Mouse (Mus musculus): ENCODE measurements around the gene Itpripl1. TPM values are rescaled to one million over a fixed set of nuclear protein-coding genes. Genes with fewer than 3 reads are reported as not detected.
"Not testable (repeated sequence)": the region's sequence is repeated elsewhere in the genome, so short reads cannot be mapped to it uniquely, and the experiment has no call there.

Itpripl1 gene
- polyA plus RNA-seq, 1 experiment: not detected

DNA sequence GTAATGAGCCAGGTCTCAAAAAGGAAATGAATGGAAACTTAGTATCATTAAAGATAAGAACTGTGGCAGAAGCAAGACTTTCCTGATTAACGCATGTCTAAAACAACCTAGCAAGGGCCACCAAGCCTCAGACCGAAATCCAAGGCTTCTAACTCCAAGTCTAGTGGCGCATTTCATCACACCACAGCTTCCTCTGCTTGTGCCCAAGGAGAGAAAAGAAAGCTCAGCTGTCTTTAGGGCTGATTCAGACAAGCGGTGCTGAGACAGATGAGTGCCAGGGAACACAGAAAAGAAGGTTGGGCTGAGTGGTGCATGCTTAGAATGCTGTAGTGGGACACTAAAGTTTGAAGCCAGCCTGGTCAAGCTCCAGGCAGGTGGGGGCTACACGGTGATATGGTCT lies 14.3 kb downstream of the Itpripl1 start:
- WGBS: 69% methylated on average over 5 of the region's 5 CpGs
- H3K4me1 ChIP-seq (ENCODE audit: control insufficient read depth, insufficient read depth, low read length): peaks cover 4% of the 10 kb centered on the region
- TF ChIP-seq CTCF (IDR thresholded peaks at IDR 0.05; ENCODE audit: insufficient read depth, low read depth, low read length): no peak
- TF ChIP-seq POLR2A (IDR thresholded peaks at IDR 0.05; ENCODE audit: insufficient read depth, low read depth, low read length): no peak
- H3K27ac ChIP-seq (ENCODE audit: insufficient read depth, low read depth, low read length): no peak overlapping the region
- H3K4me3 ChIP-seq (ENCODE audit: insufficient read depth, low read depth, low read length): no peak overlapping the region

DNA sequence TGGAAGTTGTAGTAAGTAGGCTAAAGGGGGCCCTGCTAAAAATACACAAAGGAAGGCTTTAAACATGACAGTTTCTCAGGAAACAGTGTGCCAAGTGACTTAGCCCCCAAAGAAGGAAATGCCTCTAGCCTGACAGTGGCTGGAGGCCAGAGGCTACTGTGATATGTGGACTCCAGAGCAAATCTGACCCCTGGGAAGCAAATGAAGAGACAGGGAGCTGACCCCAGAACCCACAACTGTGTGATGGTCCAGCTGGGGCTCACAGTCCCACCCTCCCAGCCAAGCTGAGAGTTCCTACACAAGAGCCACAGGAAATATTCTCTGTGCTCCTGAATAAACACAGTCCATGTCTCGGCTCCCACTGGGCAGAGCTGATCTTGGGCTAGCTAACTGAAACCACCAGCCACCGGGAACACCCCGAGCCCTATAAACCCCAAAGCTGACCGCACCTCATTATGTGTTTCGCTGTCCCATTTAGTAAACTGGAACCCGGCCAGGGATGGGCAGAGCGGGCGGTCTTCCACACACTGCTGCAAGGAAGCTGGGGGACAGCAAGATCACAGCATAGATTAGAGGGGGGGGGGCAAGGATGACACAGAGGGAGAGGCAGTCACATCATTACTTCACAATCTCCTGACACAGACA lies 21.5 kb downstream of the Itpripl1 start:
- Histone ChIP-seq H3K4me3 (ENCODE audit: insufficient read depth, low read depth, low read length) (no peak overlapping the region), H3K4me1 (ENCODE audit: control insufficient read depth, insufficient read depth, low read length) (no peaks in the 10 kb centered on the region; the same call in 1 of the 2 replicates), H3K27ac (ENCODE audit: insufficient read depth, low read depth, low read length) (no peak overlapping the region)
- TF ChIP-seq CTCF (IDR thresholded peaks at IDR 0.05; ENCODE audit: insufficient read depth, low read depth, low read length) (no peak), POLR2A (IDR thresholded peaks at IDR 0.05; ENCODE audit: insufficient read depth, low read depth, low read length) (no peak)
- WGBS: 73% methylated on average over 8 of the region's 8 CpGs

DNA sequence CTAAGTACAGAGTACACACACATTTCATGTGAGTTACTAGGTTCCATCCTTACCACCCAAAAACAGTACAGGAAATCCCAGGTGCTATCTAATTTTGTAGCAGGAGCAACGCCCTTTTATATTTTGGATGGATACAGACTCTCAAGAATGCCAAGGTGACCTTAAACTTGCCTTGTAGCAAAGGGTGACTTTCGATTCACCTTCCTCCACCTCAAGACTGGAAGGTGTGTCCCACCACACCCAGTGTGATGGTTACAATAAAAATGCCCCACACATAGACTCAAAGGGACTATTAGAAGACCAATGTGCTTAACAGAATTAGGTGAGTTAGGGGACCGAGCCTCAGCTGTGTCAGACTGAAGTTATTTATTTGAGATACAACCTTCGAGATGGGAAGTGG lies 34.3 kb downstream of the Itpripl1 start:
- no peak overlapping the region for H3K27ac ChIP-seq (ENCODE audit: insufficient read depth, low read depth, low read length)
- no peak overlapping the region for H3K4me3 ChIP-seq (ENCODE audit: insufficient read depth, low read depth, low read length)
- TF ChIP-seq CTCF (IDR thresholded peaks at IDR 0.05; ENCODE audit: insufficient read depth, low read depth, low read length) (no peak), POLR2A (IDR thresholded peaks at IDR 0.05; ENCODE audit: insufficient read depth, low read depth, low read length) (no peak)
- 94% methylated on average over 4 of the region's 4 CpGs for WGBS
- H3K4me1 ChIP-seq (ENCODE audit: control insufficient read depth, insufficient read depth, low read length): no peaks in the 10 kb centered on the region

DNA sequence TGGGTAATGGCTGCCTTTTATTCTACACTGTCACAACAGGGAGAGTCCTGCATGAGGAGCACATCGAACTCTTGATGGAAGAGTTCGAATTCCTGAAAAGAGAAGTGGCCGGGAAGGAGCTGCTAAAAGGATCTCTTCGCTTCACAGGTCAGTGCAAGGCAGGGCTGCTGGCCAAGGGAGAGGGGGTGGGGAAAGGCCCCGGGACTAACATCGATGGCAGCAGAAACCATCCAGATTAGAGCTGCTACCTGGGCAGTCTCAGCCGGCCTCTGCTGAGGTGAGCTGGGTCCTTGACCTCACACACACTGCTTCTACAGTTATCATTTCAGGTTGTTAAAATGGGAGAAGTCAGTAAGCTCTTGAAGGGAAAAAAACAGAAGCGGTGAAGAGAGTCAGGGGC lies 51.2 kb downstream of the Itpripl1 start:
- Histone ChIP-seq H3K4me1 (ENCODE audit: control insufficient read depth, insufficient read depth, low read length) (no peaks in the 10 kb centered on the region), H3K4me3 (ENCODE audit: insufficient read depth, low read depth, low read length) (no peak overlapping the region), H3K27ac (ENCODE audit: insufficient read depth, low read depth, low read length) (no peak overlapping the region)
- 71% methylated on average over 8 of the region's 8 CpGs for WGBS
- no peak for TF ChIP-seq POLR2A (IDR thresholded peaks at IDR 0.05; ENCODE audit: insufficient read depth, low read depth, low read length)
- no peak for TF ChIP-seq CTCF (IDR thresholded peaks at IDR 0.05; ENCODE audit: insufficient read depth, low read depth, low read length)

DNA sequence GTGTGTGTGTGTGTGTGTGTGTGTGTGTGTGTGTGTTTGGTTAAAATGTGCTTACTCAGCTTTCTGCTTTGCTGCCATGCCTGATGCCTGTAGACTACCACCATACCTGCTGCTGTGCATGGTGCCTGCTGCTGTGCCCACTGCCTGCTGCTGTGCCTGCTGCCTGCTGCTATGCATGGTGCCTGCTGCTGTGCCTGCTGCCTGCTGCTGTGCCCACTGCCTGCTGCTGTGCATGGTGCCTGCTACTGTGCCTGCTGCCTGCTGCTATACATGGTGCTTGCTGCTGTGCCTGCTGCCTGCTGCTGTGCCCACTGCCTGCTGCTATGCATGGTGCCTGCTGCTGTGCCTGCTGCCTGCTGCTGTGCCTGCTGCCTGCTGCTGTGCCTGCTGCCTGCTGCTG lies 53.1 kb downstream of the Itpripl1 start:
- not testable (repeated sequence) for H3K4me1 ChIP-seq (ENCODE audit: control insufficient read depth, insufficient read depth, low read length)

More for the DNA sequence above, 53.1 kb downstream of the Itpripl1 start:
- not testable (repeated sequence) for H3K27ac ChIP-seq (ENCODE audit: insufficient read depth, low read depth, low read length); H3K4me3 ChIP-seq (ENCODE audit: insufficient read depth, low read depth, low read length)

Other genes with a start within 250 kb of the Itpripl1 start
- 119 TPM in 1 of 2 replicates, not detected in the other for gene Sppl2a, start 210.2 kb downstream of the Itpripl1 start, polyA plus RNA-seq (2012; ENCODE audit: insufficient read depth, insufficient read length, low replicate concordance, missing spikeins)
- not detected in 2 replicates for gene Ap4e1, start 134.7 kb downstream of the Itpripl1 start, polyA plus RNA-seq (2012; ENCODE audit: insufficient read depth, insufficient read length, low replicate concordance, missing spikeins)
- gene Blvra, start 72.8 kb downstream of the Itpripl1 start, polyA plus RNA-seq (2012; ENCODE audit: insufficient read depth, insufficient read length, low replicate concordance, missing spikeins): not detected in 2 replicates
- gene Ncaph, start 9.5 kb downstream of the Itpripl1 start, polyA plus RNA-seq (2012; ENCODE audit: insufficient read depth, insufficient read length, low replicate concordance, missing spikeins): not detected in 2 replicates
- not detected in 2 replicates for gene 1810024B03Rik, start 64.8 kb upstream of the Itpripl1 start, polyA plus RNA-seq (2012; ENCODE audit: insufficient read depth, insufficient read length, low replicate concordance, missing spikeins)
- gene Snrnp200, start 64.9 kb upstream of the Itpripl1 start, polyA plus RNA-seq (2012; ENCODE audit: insufficient read depth, insufficient read length, low replicate concordance, missing spikeins): 192 TPM in 1 of 2 replicates, not detected in the other
- not detected in 2 replicates for gene Ciao1, start 104.4 kb upstream of the Itpripl1 start, polyA plus RNA-seq (2012; ENCODE audit: insufficient read depth, insufficient read length, low replicate concordance, missing spikeins)
- gene Tmem127, start 104.5 kb upstream of the Itpripl1 start, polyA plus RNA-seq (2012; ENCODE audit: insufficient read depth, insufficient read length, low replicate concordance, missing spikeins): not detected in 2 replicates
- 1,047 TPM in 1 of 2 replicates, not detected in the other for gene Stard7, start 126.8 kb upstream of the Itpripl1 start, polyA plus RNA-seq (2012; ENCODE audit: insufficient read depth, insufficient read length, low replicate concordance, missing spikeins)
- not detected in 2 replicates for gene Dusp2, start 192.7 kb upstream of the Itpripl1 start, polyA plus RNA-seq (2012; ENCODE audit: insufficient read depth, insufficient read length, low replicate concordance, missing spikeins)
- gene Astl, start 195.2 kb upstream of the Itpripl1 start, polyA plus RNA-seq (2012; ENCODE audit: insufficient read depth, insufficient read length, low replicate concordance, missing spikeins): not detected in 2 replicates
- not detected in 2 replicates for gene Adra2b, start 219.8 kb upstream of the Itpripl1 start, polyA plus RNA-seq (2012; ENCODE audit: insufficient read depth, insufficient read length, low replicate concordance, missing spikeins)

All from olfactory bulb, adult 2 months (tissue).